Mouse (Mus musculus) adrenal gland, postnatal 4 days (tissue): ENCODE measurements around the gene Proser3. TPM values are rescaled to one million over a fixed set of nuclear protein-coding genes. Genes with fewer than 3 reads are reported as not detected.

Experiments
- DNase-seq, 2 experiments: peaks; one replicate each; pipeline ENCODE4 v3.0.0; 2021 to 2022; ENCODE audit warnings: low spot score in 2 of 2, mixed read lengths in 2 of 2
- total RNA-seq, 2 experiments: library from RNA; stranded (reverse); gene quantifications; 2 replicates each; pipeline ENCODE4 v1.2.3; 2021

Proser3 gene
- total RNA-seq, 2 experiments from 2014 or later = 12.9 to 16.3 TPM

DNA sequence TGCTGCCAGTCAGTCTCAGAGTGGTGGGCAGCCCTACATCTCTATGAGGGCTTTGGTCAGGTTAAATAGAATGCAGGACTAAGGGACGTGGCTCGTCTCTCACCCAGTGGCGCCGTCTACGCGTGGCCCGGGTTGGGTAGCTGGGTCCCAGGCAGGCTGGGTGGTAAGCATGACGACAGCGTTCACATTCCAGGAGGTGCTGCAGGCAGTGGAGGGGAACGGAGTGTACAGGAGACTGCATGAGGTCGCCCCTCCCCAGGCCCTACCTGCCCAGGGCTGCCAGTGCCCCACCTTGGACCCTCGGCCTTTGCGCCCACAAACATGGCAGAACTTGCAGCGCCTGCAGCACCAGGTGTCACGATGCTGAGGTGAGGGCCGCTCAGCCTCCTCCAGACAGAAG, 29.4 kb upstream of the Proser3 start:
- no peak for DNase-seq

DNA sequence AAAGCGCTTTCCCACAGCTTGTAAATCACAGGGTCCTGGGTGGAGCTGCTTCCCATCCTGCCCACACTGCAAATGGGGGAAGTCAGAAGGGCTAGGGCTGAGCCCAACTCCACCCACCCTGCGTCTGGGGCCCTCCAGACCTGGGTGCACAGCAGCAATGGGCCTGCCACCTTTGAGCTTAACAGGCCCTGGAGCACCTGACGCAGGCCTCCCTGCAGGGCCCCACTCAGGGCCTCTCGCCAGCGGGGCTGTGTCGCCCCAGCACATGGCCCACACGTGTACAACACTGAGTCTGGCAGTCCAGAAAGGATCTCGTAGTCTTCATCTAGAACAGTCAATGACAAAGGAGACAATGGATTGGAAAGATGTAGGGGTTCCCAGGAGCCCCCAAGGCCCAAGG, 27.9 kb upstream of the Proser3 start:
- DNase-seq = no peak

DNA sequence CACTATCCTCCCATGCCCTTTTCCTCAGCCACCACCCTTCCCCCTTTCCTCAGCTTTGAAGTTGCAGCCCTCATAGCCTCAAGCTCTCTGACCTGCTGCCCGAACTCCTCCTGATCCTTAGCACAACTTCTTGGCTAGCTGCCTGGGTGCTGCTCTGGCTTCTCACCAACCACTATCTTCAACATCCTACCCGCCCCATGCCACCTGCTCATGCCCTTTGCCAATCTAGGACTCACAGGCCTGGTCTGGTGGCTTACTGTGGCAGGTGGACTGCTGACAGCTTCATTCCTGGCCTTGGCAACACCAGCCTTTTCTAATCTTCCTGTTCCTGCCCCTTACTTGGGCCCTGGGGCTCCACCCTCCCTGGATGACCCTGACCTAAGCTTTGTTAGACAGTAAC, 20.9 kb upstream of the Proser3 start:
- no peak for DNase-seq

DNA sequence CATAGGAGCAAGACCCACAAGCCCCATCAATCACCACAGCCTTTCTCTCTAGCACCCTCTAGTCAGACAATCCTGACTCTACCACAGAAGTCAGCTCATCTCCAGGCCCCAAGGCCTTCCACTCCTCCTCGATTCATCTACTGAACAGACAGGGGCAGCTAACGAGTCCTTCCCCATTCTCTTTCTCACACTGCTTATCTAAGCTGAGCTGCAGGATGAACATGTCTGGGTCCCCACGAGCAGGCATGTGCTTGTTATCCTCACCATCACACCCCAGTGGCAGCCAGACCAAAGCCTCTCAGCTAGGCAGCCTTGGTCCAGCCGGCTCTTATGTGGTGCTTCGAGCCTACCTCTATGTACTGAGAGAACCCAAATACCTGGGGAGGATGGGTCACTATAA, 20.3 kb upstream of the Proser3 start:
- DNase-seq = no peak

DNA sequence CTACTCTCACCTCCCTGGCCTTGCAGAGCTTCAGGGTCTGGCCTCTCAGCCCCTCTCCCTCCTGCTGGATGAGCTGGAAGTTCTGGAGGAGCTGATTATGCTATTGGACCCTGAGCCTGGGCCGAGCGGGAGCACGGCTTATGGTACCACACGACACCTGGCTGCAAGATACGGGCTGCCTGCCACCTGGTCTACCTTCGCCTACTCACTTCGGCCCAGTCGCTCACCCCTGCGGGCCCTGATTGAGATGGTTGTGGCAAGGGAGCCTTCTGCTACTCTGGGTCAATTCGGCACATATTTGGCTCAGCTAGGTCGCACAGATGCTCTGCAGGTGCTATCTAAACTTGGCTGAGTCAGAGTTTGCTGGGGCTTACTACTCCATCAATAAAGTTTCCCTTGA, 15.5 kb upstream of the Proser3 start:
- no peak for DNase-seq

DNA sequence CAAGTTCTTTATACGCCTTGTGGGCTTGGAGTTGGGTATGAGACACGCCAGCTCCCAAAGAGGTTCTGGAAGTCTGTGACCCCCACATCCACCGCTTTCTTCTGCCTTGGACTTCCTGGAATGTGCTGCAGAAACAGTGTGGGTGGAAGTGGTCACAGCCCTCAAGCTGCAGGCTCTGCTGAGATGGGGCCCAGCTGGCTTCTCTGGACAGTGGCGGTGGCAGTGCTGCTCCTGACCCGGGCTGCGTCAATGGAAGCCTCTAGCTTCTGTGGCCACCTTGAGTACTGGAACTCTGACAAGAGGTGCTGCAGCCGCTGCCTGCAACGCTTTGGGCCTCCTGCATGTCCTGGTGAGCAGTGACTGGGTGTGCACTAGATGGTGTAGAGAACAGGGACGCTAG, 13.9 kb upstream of the Proser3 start:
- no peak for DNase-seq

DNA sequence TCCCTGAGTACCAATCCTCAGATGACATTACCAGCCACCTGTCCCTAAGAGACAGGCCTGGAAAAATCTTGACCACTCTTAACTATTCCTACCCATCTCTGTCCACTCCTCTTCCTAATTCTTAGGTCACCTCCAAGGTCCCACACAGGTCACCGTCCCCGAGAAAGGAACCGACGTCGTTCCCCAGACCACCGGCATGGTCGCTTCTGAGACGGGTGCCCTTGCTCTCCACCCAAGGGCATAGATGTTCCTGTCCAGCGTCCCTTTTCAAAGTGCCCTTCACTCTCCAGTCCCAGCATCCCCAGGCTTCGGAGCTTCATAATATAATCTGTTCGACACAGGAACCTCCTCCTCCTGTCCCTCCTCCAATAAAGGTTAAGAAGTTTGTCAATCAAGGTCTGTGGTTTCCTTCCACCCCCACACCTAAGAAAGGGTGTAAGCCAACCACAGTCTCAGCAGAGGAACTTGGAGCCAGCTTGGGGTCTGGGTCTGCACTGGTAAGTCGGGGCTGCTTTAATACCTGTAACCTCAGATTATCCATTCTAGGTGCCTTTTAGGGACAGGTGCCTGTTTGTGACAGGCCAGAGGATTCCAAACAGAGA, 13.0 kb upstream of the Proser3 start, which contains the start of gene Igflr1:
Gene Igflr1 (plus strand): TSS at position 458 of the 602 bp plus-strand sequence.
- no peak for DNase-seq

DNA sequence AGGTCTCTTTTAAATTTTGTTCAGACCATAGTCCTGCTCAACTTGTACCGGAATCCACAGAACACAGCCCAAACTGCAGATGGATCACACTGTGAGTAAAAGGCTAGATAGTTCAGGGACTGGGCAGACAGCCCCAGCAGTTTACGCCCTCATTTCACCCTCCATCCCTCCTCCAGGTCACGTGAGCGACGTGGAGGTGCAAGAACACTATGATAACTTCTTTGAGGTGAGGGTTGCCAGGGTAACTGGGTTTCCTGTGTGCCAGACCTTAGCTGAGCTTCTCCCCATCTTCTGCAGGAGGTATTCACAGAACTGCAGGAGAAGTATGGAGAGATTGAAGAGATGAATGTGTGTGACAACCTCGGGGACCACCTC, 11.8 kb upstream of the Proser3 start:
- DNase-seq = no peak

DNA sequence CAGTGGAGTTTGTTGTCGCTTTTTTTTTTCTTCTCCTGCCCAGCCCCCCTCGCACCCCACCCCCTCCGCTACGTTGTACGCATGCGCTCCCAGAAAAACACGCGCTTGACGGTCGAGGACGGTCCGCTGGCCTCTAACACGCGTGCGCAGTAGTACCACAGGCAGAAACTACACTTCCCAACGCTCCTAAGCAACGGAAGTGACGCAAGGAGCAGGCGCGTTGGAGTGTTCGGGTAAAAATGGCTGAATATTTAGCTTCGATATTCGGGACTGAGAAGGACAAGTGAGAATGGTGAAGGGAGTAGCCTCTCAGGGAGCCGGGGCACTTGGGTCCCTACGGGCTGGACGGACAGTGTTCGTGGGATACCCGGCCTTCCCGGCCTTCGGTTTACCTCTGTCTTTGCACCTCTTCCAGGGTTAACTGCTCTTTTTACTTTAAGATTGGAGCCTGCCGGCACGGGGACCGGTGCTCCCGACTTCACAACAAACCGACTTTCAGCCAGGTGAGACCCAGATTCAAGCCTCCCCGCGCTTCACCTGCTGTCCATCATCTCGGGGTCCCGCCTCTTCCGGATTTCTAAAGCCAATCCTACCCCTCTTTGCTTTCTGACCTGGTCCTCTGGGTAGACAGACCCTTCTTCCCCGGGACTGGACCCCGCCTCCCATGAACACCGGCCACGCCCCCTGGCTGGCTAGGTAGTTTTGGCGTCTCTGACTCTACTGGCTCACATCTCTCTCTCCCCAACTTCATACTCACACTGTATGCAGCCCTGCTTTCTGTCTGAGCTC, 11.2 kb upstream of the Proser3 start, which contains the start of the genes U2af1l4, Gm49396 and Psenen:
Gene U2af1l4 (plus strand): TSS at position 185 of the 789 bp plus-strand sequence.
Gene Gm49396 (plus strand): TSS at position 228 of the 789 bp plus-strand sequence.
Gene Psenen (minus strand): TSS at position 511 of the 789 bp plus-strand sequence.
- peak; percentile 75 to 95 for DNase-seq

DNA sequence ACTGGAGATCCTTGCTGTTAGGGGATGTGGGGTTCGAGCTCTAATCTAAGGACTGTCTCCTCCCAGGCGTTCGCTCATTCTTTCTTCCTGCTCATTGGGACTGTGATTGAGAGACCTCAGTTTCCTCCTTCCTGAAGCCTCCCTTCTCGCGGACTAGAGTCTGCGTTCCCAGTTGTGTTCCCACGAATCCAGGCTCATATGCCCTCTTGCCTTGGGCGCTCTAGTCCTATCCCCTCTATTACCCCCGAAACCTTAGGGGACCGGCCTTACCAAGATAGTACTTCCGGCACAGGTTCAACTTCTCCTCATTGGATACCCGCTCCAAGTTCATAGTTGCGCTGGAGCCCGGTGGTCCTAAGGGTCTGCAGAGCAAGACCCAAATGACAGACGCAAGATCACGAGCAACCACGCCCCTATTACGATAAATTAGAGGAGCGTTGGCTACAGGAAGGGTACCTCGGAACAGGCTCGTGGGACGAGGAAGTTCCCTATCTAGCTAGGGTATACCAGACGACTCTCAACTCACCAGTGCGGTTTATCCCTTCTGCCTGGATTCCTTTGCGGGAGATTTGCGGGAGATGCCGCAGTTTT, 10.5 kb upstream of the Proser3 start:
- no peak for DNase-seq

DNA sequence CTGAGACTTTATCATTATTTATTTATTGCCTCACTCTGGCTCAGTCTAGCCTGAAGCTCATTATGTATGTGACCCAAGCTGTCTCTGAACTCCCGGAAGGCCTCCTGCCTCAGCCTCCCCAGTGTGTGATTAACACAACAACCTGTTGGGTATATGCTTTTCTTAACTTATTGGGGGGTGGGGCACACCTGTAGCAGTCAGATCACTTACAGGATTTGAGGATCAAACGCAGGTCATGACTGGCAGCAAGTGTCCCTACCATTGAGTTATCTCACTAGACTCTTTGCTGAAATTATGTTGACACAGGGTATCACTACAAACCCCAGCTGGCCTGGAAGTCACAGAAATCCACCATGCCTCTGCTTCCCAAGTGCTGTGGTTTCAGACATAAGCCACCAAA, 8.2 kb upstream of the Proser3 start:
- DNase-seq = no peak

DNA sequence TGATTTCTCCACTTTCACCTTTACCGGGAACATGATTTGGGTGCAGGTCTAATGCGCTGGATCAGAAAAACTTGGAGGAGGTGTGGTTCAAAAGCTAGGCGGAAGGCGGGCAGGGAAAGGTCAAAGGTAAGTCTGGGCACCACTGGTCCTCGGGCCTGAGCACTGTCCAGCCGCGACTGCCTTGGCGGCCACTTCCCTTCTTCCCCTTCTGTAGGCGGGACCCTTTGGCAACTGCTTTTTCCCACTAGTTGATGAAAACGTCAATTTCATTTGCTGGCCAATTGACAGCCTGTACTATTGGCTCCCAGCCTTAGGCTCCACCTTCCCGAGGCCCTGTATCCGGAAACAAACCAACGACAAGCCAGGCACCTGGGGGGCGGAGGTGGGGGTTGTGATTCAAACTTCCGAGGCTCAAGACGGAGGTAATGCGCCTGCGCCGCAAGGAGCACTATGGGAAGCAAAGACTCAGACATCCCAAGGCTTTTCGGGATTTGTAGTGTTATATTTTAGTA, 7.4 kb upstream of the Proser3 start, which contains the start of gene Lin37:
Gene Lin37 (minus strand): TSS at position 396 of the 512 bp plus-strand sequence.
- peak; percentile 76 to 90 for DNase-seq

DNA sequence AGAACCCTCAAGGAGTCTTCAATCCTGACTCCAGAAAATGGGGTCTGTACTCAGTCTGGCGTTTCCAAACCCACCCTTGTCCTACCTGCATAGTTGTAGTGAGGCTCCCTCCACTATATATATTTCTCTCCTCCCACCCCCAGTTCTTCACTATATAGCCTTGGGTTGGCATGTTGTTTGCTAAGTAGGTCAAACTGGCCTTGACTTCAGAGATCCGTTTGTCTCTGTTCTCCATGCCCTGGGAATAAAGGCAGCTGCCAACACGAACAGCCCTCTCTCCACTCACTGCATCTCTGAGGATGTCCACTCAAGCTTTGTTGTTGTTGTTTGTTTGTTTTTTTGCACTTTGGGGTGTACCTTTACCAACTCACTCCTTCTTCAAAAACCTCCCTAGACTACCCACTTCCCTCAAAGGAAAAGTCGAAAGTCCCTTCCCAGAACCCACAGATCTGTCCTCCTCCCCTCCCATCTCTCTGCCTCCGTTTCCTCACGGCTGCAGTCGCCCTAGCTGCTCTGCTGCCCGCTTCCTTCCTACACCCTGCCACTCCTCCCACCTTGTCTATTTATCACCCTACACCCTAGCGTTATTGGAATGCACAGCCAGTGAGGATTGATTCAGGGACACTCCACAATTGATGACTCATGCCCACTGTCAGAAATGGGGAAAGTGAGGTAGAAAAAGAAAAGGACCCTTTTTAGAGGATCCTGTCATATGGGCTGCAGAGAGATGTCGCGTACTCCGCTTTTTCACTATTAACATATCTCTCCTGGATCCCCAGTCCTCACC, 6.8 kb upstream of the Proser3 start:
- no peak for DNase-seq

DNA sequence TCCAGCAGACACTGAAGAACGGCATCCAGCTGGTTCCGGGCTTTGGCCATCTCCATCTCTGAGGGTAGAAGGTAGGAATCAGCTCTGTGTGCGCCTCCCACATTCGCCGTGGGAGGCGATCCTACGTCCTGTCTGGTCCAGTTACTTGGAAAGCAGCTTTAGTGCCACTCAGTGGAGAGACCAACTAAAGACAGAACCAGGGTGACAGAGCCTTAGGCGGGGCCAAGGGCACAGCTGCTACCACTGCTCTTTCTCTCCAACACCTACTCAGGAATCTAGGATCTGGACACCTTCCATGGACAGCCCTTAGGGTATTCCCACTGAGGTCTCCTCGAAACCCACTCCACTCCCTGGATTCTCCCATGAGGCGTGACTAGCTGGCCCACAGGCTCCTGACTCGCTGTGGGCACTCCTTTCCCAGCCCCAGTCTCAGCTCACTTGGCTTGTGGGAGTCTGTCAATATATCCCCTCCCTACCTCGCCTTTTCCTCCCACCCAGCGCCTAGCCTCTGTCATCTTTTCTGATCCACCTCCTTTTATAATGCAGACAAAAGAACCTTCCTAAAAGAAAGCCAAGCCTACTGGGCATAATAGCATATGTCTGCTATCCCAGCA, 5.9 kb upstream of the Proser3 start:
- no peak for DNase-seq

DNA sequence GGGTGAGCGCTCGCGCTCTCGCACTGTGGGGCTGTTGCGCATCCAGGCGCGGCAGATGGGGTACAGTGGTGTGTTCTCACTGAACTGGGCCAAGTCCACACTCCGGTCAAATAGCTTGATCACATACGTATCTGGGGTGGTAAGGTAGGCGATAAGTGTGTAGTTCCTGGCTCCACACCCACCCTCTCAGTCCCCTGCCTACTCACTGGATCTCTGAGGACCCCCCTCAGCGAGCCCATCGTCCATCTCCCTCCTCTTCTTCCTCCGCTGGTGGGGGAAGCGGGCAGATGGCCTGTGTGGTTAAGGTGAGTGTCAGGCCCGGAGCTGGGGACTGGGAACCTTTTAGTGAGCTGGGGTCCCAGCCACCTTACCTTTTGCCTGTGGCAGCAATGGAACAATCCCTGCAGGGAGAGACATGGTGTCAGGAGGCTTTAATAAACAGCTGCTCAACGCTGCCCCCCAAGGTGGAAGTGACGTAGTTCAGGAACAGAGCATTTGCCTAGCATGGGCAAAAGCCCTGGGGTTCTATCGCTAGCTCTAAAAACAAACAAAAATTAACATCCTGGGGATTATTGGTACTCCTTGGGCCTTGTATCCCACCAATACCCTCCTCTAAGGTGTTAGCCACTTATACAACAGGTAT, 4.9 kb upstream of the Proser3 start:
- no peak for DNase-seq

DNA sequence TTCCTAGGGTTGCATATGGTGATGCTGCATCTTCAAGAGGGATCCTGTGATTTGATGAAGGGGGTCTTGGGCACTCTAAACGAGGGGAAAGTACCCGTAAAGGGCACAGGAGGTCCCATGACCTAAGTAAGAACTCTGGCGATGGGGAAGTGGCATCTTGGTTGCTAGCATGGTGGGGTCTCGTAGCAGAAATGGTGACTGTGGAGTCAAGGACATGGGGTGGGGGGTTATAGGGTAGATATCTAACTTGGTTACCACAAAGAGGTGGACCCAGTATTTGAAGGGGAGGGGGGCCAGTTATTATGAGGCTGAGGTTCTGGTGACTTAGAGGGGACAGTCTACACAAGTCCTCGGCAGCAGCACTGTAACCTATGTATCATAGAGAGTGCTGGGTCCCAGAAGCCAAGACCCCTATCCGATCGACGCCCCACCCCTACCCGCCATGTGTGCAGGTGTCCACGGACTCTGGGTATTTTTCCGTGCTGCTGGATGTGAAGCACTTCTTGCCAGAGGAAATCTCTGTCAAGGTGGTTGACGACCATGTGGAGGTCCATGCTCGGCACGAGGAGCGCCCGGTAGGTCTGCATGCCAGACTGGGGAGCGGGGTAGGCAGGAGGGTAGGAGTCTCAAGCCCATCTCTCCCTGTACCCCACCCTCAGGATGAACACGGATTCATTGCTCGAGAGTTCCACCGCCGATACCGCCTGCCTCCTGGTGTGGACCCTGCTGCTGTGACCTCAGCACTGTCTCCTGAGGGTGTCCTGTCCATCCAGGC, 1.9 kb upstream of the Proser3 start:
- no peak for DNase-seq

DNA sequence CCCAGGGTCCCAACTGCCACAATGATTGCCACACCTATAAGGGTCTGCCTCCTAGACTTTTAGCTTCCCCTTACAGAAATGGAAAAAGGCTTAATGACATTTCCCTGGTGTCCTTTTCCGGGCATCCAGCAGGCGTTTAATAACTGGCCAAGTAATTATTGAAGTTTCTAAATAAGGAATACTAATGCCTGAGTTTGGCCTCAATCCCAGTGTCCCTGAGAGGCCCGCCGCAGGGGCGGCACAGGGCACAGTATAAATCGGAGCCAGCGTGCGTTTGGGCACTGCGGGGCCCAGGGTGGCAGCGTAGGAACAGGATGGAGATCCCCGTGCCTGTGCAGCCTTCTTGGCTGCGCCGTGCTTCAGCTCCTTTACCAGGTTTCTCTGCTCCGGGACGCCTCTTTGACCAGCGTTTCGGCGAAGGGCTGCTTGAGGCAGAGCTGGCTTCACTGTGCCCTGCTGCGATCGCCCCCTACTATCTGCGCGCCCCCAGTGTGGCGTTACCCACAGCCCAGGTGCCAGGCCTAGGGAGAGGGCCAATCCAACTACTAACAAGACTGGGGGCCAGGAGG, 1.0 kb upstream of the Proser3 start:
- DNase-seq = peak in 1 of 2 experiments; percentile 61

DNA sequence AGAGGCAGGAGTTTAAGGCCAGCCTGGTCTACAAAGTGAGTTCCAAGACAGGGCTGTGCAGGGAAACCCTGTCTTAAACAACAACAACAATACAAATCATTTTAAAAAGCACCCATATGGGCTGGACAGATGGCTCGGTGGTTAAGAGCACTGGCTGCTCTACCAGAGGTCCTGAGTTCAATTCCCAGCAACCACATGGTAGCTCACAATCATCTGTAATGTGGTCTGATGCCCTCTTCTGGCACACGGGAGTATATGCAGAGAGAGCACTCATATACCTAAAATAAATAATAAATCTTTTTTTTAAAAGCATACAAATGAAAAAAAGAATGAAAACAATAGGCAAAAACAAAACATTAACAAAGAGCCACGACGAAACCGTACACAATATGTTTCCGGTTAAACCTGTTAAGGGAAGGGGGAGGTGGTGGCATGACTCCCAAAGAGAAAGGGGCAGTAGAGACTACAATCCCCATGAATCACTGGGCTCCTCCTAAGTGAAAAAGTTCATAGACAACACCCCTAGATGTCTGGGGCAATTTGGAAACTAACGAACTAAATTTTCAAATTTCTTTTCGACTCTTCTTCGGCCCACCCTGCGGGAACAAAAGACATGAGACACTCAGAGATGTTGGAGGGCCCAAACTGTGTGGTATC, 526 bp downstream of the Proser3 start:
- DNase-seq = no peak
